Mouse (Mus musculus) ES-E14 (cell line): ENCODE measurements at regions not wholly inside any gene's neighbourhood (a gene's known extent, or its start where the extent isn't known, plus 50 kb on each side); places are given as distances from the start of the nearest gene placed in this dataset.

Experiments
- DNase-seq: peaks from one replicate; pipeline ENCODE4 v3.0.0-alpha.2; 2013; ENCODE audit warnings: low read depth, low spot score
- H3K27ac ChIP-seq: 2 replicates; pipeline ENCODE4 v1.5.1; 2012; ENCODE audit warnings: low read depth, mild to moderate bottlenecking, low read length, moderate library complexity, mixed read lengths; ENCODE audit not compliant: poor library complexity, insufficient read depth, severe bottlenecking
- H3K36me3 ChIP-seq: 2 replicates; pipeline ENCODE4 v1.6.1; 2012; ENCODE audit warnings: mild to moderate bottlenecking, low read length, moderate library complexity, mixed read lengths; ENCODE audit not compliant: control insufficient read depth, poor library complexity, insufficient read depth, severe bottlenecking
- H3K4me1 ChIP-seq, 2 experiments: fragments of 150-350 bp in 1 of 2; sonication (generic) in 1 of 2; 2 replicates each; pipeline ENCODE4 v1.6.1; 2012; ENCODE audit warnings: low read length in 2 of 2, mild to moderate bottlenecking in 1 of 2, mixed read lengths in 1 of 2; ENCODE audit not compliant: control insufficient read depth in 2 of 2, insufficient read depth in 2 of 2, poor library complexity in 1 of 2
- H3K4me3 ChIP-seq, 2 experiments: fragments of 150-350 bp in 1 of 2; sonication (generic) in 1 of 2; 2 replicates each; pipeline ENCODE4 v1.5.1; 2012; ENCODE audit warnings: low read length in 2 of 2, low read depth in 1 of 2, mild to moderate bottlenecking in 1 of 2, mixed read lengths in 1 of 2; ENCODE audit not compliant: insufficient read depth in 1 of 2, poor library complexity in 1 of 2, severe bottlenecking in 1 of 2
- H3K9ac ChIP-seq: 2 replicates; pipeline ENCODE4 v1.6.1; 2012; ENCODE audit warnings: low read depth, mild to moderate bottlenecking, low read length, mixed read lengths; ENCODE audit not compliant: poor library complexity, insufficient read depth, severe bottlenecking
- H3K9me3 ChIP-seq: fragments of 150-350 bp; sonication (generic); 2 replicates; pipeline ENCODE4 v1.6.1; 2012; ENCODE audit warnings: low read depth, mild to moderate bottlenecking, low read length; ENCODE audit not compliant: control insufficient read depth, insufficient read depth
- CHD2 ChIP-seq: IDR thresholded peaks from 2 replicates; pipeline ENCODE4 v1.6.1; 2014; ENCODE audit warnings: mild to moderate bottlenecking, low read depth, low read length, inconsistent platforms
- HCFC1 ChIP-seq: IDR thresholded peaks from 2 replicates; pipeline ENCODE4 v1.6.1; 2012; ENCODE audit warnings: low read length, inconsistent platforms, borderline replicate concordance; ENCODE audit not compliant: insufficient read depth
- MAFK ChIP-seq: IDR thresholded peaks from 2 replicates; pipeline ENCODE4 v1.6.1; 2014; ENCODE audit warnings: mild to moderate bottlenecking, low read depth, low read length, inconsistent platforms; ENCODE audit not compliant: insufficient read depth
- ZC3H11A ChIP-seq: IDR thresholded peaks from 2 replicates; pipeline ENCODE4 v1.6.1; 2012; ENCODE audit warnings: low read depth, mild to moderate bottlenecking, inconsistent platforms, low read length, borderline replicate concordance
- ZNF384 ChIP-seq: IDR thresholded peaks from 2 replicates; pipeline ENCODE4 v1.6.1; 2012; ENCODE audit warnings: low read depth, low read length, inconsistent platforms
- in situ Hi-C, 2 experiments: fragments of 600-800 bp; cut with MboI; formaldehyde crosslinking; loops; one replicate each; pipeline ENCODE4 v1.15.1; 2025; ENCODE audit warnings: low sequenced_read_pairs in 2 of 2, inconsistent platforms in 1 of 2; ENCODE audit not compliant: unreplicated experiment in 2 of 2

- no peaks in the 10 kb centered on the region for H3K4me1 ChIP-seq
- H3K9ac ChIP-seq, result no peak overlapping the region
- no peaks in the 10 kb centered on the region for H3K9me3 ChIP-seq
- H3K27ac ChIP-seq, result no peak overlapping the region
- H3K36me3 ChIP-seq, result no peaks in the 10 kb centered on the region
- DNase-seq, result no peak
- TF ChIP-seq HCFC1 (no peak), ZC3H11A (no peak), MAFK (no peak), CHD2 (no peak), ZNF384 (no peak)
- no peak overlapping the region for H3K4me3 ChIP-seq
- in situ Hi-C loops, result no loop called here
Measured at GRCm38 (mm10) chr2:79086280-79086679, 168.9 kb upstream of the Itga4 start.

GRCm38 (mm10) chr2:79086857-79087578 is 168.2 kb upstream of the Itga4 start:
- no peak for DNase-seq
- no peak overlapping the region for H3K27ac ChIP-seq
- no peak overlapping the region for H3K9ac ChIP-seq
- TF ChIP-seq MAFK (no peak), ZNF384 (no peak), HCFC1 (no peak), CHD2 (no peak), ZC3H11A (no peak)
- no peaks in the 10 kb centered on the region for H3K4me1 ChIP-seq
- no peak overlapping the region for H3K4me3 ChIP-seq
- H3K9me3 ChIP-seq, result no peaks in the 10 kb centered on the region
- H3K36me3 ChIP-seq, result no peaks in the 10 kb centered on the region
- in situ Hi-C loops, result no loop called here

- Histone ChIP-seq H3K4me1 (no peaks in the 10 kb centered on the region), H3K27ac (no peak overlapping the region), H3K36me3 (no peaks in the 10 kb centered on the region), H3K4me3 (no peak overlapping the region), H3K9ac (no peak overlapping the region), H3K9me3 (no peaks in the 10 kb centered on the region)
- no peak for DNase-seq
- TF ChIP-seq MAFK, result no peak
- TF ChIP-seq ZC3H11A, result no peak
- no peak for TF ChIP-seq HCFC1
- no peak for TF ChIP-seq ZNF384
- no peak for TF ChIP-seq CHD2
- in situ Hi-C loops, result no loop called here
Measured at GRCm38 (mm10) chr2:79087600-79088205, 167.5 kb upstream of the Itga4 start.

- no peak for DNase-seq
- H3K36me3 ChIP-seq, result no peaks in the 10 kb centered on the region
- no peak overlapping the region for H3K27ac ChIP-seq
- H3K9me3 ChIP-seq, result no peaks in the 10 kb centered on the region
- H3K4me1 ChIP-seq, result no peaks in the 10 kb centered on the region
- TF ChIP-seq ZC3H11A, result no peak
- H3K4me3 ChIP-seq, result no peak overlapping the region
- in situ Hi-C loops, result no loop called here
- no peak overlapping the region for H3K9ac ChIP-seq
Measured at GRCm38 (mm10) chr2:79090273-79090672, 165.0 kb upstream of the Itga4 start.

GRCm38 (mm10) chr2:79094298-79094697 is 160.9 kb upstream of the Itga4 start:
- no peak for DNase-seq
- no peak for TF ChIP-seq HCFC1
- no peak for TF ChIP-seq MAFK
- no peak for TF ChIP-seq ZC3H11A
- TF ChIP-seq CHD2, result no peak
- no peak for TF ChIP-seq ZNF384
- H3K9me3 ChIP-seq, result no peaks in the 10 kb centered on the region
- H3K27ac ChIP-seq, result no peak overlapping the region
- H3K4me1 ChIP-seq, result no peaks in the 10 kb centered on the region
- in situ Hi-C loops, result no loop called here
- no peaks in the 10 kb centered on the region for H3K36me3 ChIP-seq
- H3K4me3 ChIP-seq, result no peak overlapping the region
- no peak overlapping the region for H3K9ac ChIP-seq
